Mouse (Mus musculus) olfactory bulb, adult 2 months (tissue): ENCODE results near the gene Ogfrl1.

Experiments
- CTCF ChIP-seq: fragments of 200-500 bp; IDR thresholded peaks from 2 replicates; pipeline ENCODE4 v1.5.1; 2012; ENCODE audit warnings: low read depth, mild to moderate bottlenecking, low read length, moderate library complexity; ENCODE audit not compliant: insufficient read depth
- POLR2A ChIP-seq: fragments of 200-500 bp; IDR thresholded peaks from 2 replicates; pipeline ENCODE4 v1.6.1; 2012; ENCODE audit warnings: mild to moderate bottlenecking, low read depth, low read length, moderate library complexity; ENCODE audit not compliant: insufficient read depth

DNA sequence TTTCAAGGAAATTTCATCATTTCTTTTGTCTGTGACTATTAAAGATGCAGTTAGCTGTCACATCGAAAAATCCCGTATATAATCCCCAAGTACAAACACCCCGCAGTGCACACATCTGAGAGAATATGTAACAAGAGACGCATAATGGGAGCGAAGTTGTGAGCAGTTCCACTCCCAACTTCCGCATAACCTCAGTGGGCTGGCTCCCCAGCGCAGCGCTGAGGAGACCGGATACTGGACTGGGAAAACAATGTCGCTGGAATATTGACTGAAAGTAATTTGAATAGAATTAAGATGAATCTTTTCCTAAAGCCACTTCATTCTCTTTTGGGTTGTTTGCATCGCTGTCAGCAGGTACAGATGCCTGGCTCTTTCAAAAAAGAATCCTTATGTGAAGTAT, 74.3 kb downstream of the Ogfrl1 start:
- TF ChIP-seq CTCF (no peak), POLR2A (no peak)
